Comparison of ENCODE assay signal across 8 mouse cellular contexts in genomic region chr7:79464776-79465420, GRCm38 (mm10). TPM values are rescaled to one million over a fixed set of nuclear protein-coding genes. Genes with fewer than 3 reads are reported as not detected.
DNase-seq lines count a peak whose midpoint lies in the region; ATAC-seq and TF ChIP-seq lines count a peak whose summit lies in the region.

No protein-coding gene starts in this region.

- H3K27ac ChIP-seq in lung, embryonic 16.5 days (ENCODE audit: low read length) = no peak overlapping the region; the same call in 1 of the 2 replicates
- no peak overlapping the region for H3K27ac ChIP-seq in bone marrow macrophage, adult 2 months (ENCODE audit: insufficient read depth, low read depth, low read length)
- H3K27ac ChIP-seq in forebrain, embryonic 15.5 days (replicated peaks) = no peak overlapping the region; the same call in 1 of the 2 replicates
- no peak overlapping the region for H3K27ac ChIP-seq in limb, embryonic 13.5 days
- H3K27ac ChIP-seq in olfactory bulb, adult 2 months (ENCODE audit: insufficient read depth, low read depth, low read length) = no peak overlapping the region

- ATAC-seq in lung, embryonic 16.5 days (ENCODE audit: low read depth) = no peak
- ATAC-seq in forebrain, embryonic 15.5 days (replicated peaks) = no peak
- no peak for ATAC-seq in limb, embryonic 13.5 days (ENCODE audit: low FRiP score, low read depth)

- H3K36me3 ChIP-seq in lung, embryonic 16.5 days (ENCODE audit: control insufficient read depth, insufficient read depth, low read length) = peaks cover 23% of the 10 kb centered on the region
- H3K36me3 ChIP-seq in forebrain, embryonic 15.5 days = peaks cover 26% of the 10 kb centered on the region
- peaks cover 33% of the 10 kb centered on the region for H3K36me3 ChIP-seq in limb, embryonic 13.5 days

- TF ChIP-seq CTCF in bone marrow macrophage, adult 2 months (IDR thresholded peaks at IDR 0.05; ENCODE audit: low read depth, low read length) = no peak
- no peak for TF ChIP-seq CTCF in olfactory bulb, adult 2 months (IDR thresholded peaks at IDR 0.05; ENCODE audit: insufficient read depth, low read depth, low read length)

- DNase-seq in lung, postnatal 14 days = no peak
- DNase-seq in c-Kit-positive CD71-positive TER-119-positive erythroid progenitor cells, embryonic 14.5 days (ENCODE audit: low spot score) = no peak
- DNase-seq in urinary bladder, postnatal 25 days (ENCODE audit: low spot score) = no peak

- peak overlapping the region; percentile 87 for H3K4me3 ChIP-seq in lung, embryonic 16.5 days (ENCODE audit: low read length)
- H3K4me3 ChIP-seq in bone marrow macrophage, adult 2 months (ENCODE audit: insufficient read depth, low read length) = peak overlapping the region; percentile 83
- peak overlapping the region; percentile 84 for H3K4me3 ChIP-seq in forebrain, embryonic 15.5 days
- peak overlapping the region; percentile 89 for H3K4me3 ChIP-seq in limb, embryonic 13.5 days
- H3K4me3 ChIP-seq in olfactory bulb, adult 2 months (ENCODE audit: insufficient read depth, low read depth, low read length) = peak overlapping the region; percentile 79

- 6% methylated on average over 47 of the region's 47 CpGs for WGBS in lung, embryonic 16.5 days
- WGBS in forebrain, embryonic 15.5 days = 4% methylated on average over 47 of the region's 47 CpGs
- 4% methylated on average over 47 of the region's 47 CpGs for WGBS in limb, embryonic 13.5 days
- WGBS in olfactory bulb, adult 2 months = 9% methylated on average over 47 of the region's 47 CpGs

- H3K4me2 ChIP-seq in lung, embryonic 16.5 days (ENCODE audit: low read depth, low read length) = peak overlapping the region; percentile 95
- H3K4me2 ChIP-seq in forebrain, embryonic 15.5 days (replicated peaks) = peak overlapping the region; percentile 91
- H3K4me2 ChIP-seq in limb, embryonic 13.5 days (replicated peaks) = peak overlapping the region; percentile 97

- H3K4me1 ChIP-seq in lung, embryonic 16.5 days (replicated peaks; ENCODE audit: control insufficient read depth, insufficient read depth, low read length) = peaks cover 27% of the 10 kb centered on the region
- peaks cover 18% of the 10 kb centered on the region for H3K4me1 ChIP-seq in bone marrow macrophage, adult 2 months (ENCODE audit: control insufficient read depth, insufficient read depth, low read length)
- peaks cover 34% of the 10 kb centered on the region for H3K4me1 ChIP-seq in forebrain, embryonic 15.5 days
- H3K4me1 ChIP-seq in limb, embryonic 13.5 days = peaks cover 31% of the 10 kb centered on the region
- peaks cover 31% of the 10 kb centered on the region for H3K4me1 ChIP-seq in olfactory bulb, adult 2 months (ENCODE audit: control insufficient read depth, insufficient read depth, low read length)

- no peaks in the 10 kb centered on the region for H3K27me3 ChIP-seq in lung, embryonic 16.5 days (ENCODE audit: control insufficient read depth, insufficient read depth, low read depth, low read length)
- no peaks in the 10 kb centered on the region for H3K27me3 ChIP-seq in forebrain, embryonic 15.5 days
- H3K27me3 ChIP-seq in limb, embryonic 13.5 days = peaks cover 4% of the 10 kb centered on the region; the same call in 1 of the 2 replicates

- H3K9ac ChIP-seq in lung, embryonic 16.5 days (ENCODE audit: low read length) = peak overlapping the region; percentile 89
- H3K9ac ChIP-seq in forebrain, embryonic 15.5 days (replicated peaks) = peak overlapping the region; percentile 81
- peak overlapping the region; percentile 88 for H3K9ac ChIP-seq in limb, embryonic 13.5 days

- no peaks in the 10 kb centered on the region for H3K9me3 ChIP-seq in lung, embryonic 16.5 days (ENCODE audit: control insufficient read depth, low read length)
- H3K9me3 ChIP-seq in forebrain, embryonic 15.5 days = no peaks in the 10 kb centered on the region
- H3K9me3 ChIP-seq in limb, embryonic 13.5 days = no peaks in the 10 kb centered on the region

- no peak for TF ChIP-seq POLR2A in bone marrow macrophage, adult 2 months (IDR thresholded peaks at IDR 0.05; ENCODE audit: borderline replicate concordance, low read depth, low read length)
- no peak for TF ChIP-seq POLR2A in olfactory bulb, adult 2 months (IDR thresholded peaks at IDR 0.05; ENCODE audit: insufficient read depth, low read depth, low read length)

RNA-seq across cellular contexts. Expression of gene Polg, which starts 1.3 kb away (rescaled TPM):
- 41.7 and 46.2 TPM in 2 replicates for polyA plus RNA-seq in lung, embryonic 16.5 days (2015; fragmentation: Nextera tagmentation; extraction: Ambion mirVana)
- 54.2 and 56.9 TPM in 2 replicates for polyA plus RNA-seq in bone marrow macrophage, adult 2 months (2012; ENCODE audit: insufficient read depth, insufficient read length, missing spikeins)
- 32.9 and 35.8 TPM in 2 replicates for polyA plus RNA-seq in forebrain, embryonic 15.5 days (2015; fragmentation: Nextera tagmentation; extraction: Ambion mirVana)
- 32.9 and 35.3 TPM in 2 replicates for polyA plus RNA-seq in limb, embryonic 13.5 days (2015; fragmentation: Nextera tagmentation; extraction: Ambion mirVana)
- polyA plus RNA-seq in olfactory bulb, adult 2 months (2012; ENCODE audit: insufficient read depth, insufficient read length, low replicate concordance, missing spikeins) = 134 TPM in 1 of 2 replicates, not detected in the other
